ENCODE assay signal across 8 mouse cellular contexts in genomic region chr12:73046607-73047180, GRCm38 (mm10). TPM values are rescaled to one million over a fixed set of nuclear protein-coding genes. Genes with fewer than 3 reads are reported as not detected.
DNase-seq lines count a peak whose midpoint lies in the region; ATAC-seq and TF ChIP-seq lines count a peak whose summit lies in the region.

No protein-coding gene starts in this region.

- no peak overlapping the region for H3K27ac ChIP-seq in forebrain, embryonic 14.5 days (ENCODE audit: low read depth, low read length)
- H3K27ac ChIP-seq in limb, embryonic 11.5 days (replicated peaks; ENCODE audit: low read depth, low read length), result peak overlapping the region; percentile 84
- H3K27ac ChIP-seq in midbrain, embryonic 11.5 days (ENCODE audit: low read depth, low read length), result no peak overlapping the region
- H3K27ac ChIP-seq in stomach, embryonic 16.5 days (ENCODE audit: low read length), result no peak overlapping the region

- H3K27me3 ChIP-seq in E14TG2a.4 (ENCODE audit: insufficient read depth, low read length), result peaks cover 89% of the 10 kb centered on the region
- peaks cover 93% of the 10 kb centered on the region for H3K27me3 ChIP-seq in forebrain, embryonic 14.5 days (replicated peaks; ENCODE audit: control insufficient read depth, insufficient read depth, low read length)
- H3K27me3 ChIP-seq in limb, embryonic 11.5 days (ENCODE audit: control insufficient read depth, insufficient read depth, low read length), result peaks cover 43% of the 10 kb centered on the region
- peaks cover 94% of the 10 kb centered on the region for H3K27me3 ChIP-seq in midbrain, embryonic 11.5 days (ENCODE audit: control insufficient read depth, insufficient read depth, low read length)
- H3K27me3 ChIP-seq in stomach, embryonic 16.5 days (ENCODE audit: control insufficient read depth, insufficient read depth, low read length), result peaks cover 68% of the 10 kb centered on the region

- H3K4me2 ChIP-seq in forebrain, embryonic 14.5 days (ENCODE audit: low read length), result peak overlapping the region; percentile 49
- peak overlapping the region; percentile 82 for H3K4me2 ChIP-seq in limb, embryonic 11.5 days (ENCODE audit: low read depth, severe bottlenecking)
- peak overlapping the region; percentile 45 for H3K4me2 ChIP-seq in midbrain, embryonic 11.5 days
- peak overlapping the region; percentile 66 for H3K4me2 ChIP-seq in stomach, embryonic 16.5 days (ENCODE audit: low read depth, low read length)

- peak; percentile 90 for DNase-seq in adrenal gland, adult 2 months
- DNase-seq in forebrain, embryonic 14.5 days (ENCODE audit: low spot score), result peak; percentile 85
- peak; percentile 85 for DNase-seq in heart, postnatal 4 days
- DNase-seq in limb, embryonic 11.5 days (ENCODE audit: low spot score), result peak; percentile 91
- peak; percentile 97 for DNase-seq in midbrain, embryonic 11.5 days (ENCODE audit: low spot score, missing footprints)
- no peak for DNase-seq in c-Kit-positive CD71-positive TER-119-positive erythroid progenitor cells, embryonic 14.5 days (ENCODE audit: low spot score)

- WGBS in forebrain, embryonic 14.5 days, result under 1% methylated on average over 38 of the region's 38 CpGs
- WGBS in limb, embryonic 11.5 days, result under 1% methylated on average over 38 of the region's 38 CpGs
- WGBS in midbrain, embryonic 11.5 days, result under 1% methylated on average over 38 of the region's 38 CpGs
- under 1% methylated on average over 38 of the region's 38 CpGs for WGBS in stomach, embryonic 16.5 days

- H3K9ac ChIP-seq in forebrain, embryonic 14.5 days (ENCODE audit: low read length), result no peak overlapping the region
- H3K9ac ChIP-seq in limb, embryonic 11.5 days (ENCODE audit: low read length), result peak overlapping the region; percentile 89
- no peak overlapping the region for H3K9ac ChIP-seq in midbrain, embryonic 11.5 days (ENCODE audit: low read length)
- no peak overlapping the region for H3K9ac ChIP-seq in stomach, embryonic 16.5 days (ENCODE audit: low read length)

- no peak for TF ChIP-seq CTCF in E14TG2a.4 (conservative IDR thresholded peaks at IDR 0.05; ENCODE audit: low read length)

- H3K9me3 ChIP-seq in E14TG2a.4 (ENCODE audit: low read length), result no peaks in the 10 kb centered on the region
- no peaks in the 10 kb centered on the region for H3K9me3 ChIP-seq in forebrain, embryonic 14.5 days (replicated peaks; ENCODE audit: control insufficient read depth, low read length)
- H3K9me3 ChIP-seq in limb, embryonic 11.5 days (ENCODE audit: control insufficient read depth, low read length), result no peaks in the 10 kb centered on the region
- H3K9me3 ChIP-seq in midbrain, embryonic 11.5 days (ENCODE audit: control insufficient read depth, low read length), result no peaks in the 10 kb centered on the region
- no peaks in the 10 kb centered on the region for H3K9me3 ChIP-seq in stomach, embryonic 16.5 days (replicated peaks; ENCODE audit: control insufficient read depth, low read length)

- H3K4me3 ChIP-seq in E14TG2a.4 (replicated peaks; ENCODE audit: low read length), result peak overlapping the region; percentile 81
- peak overlapping the region; percentile 13 for H3K4me3 ChIP-seq in forebrain, embryonic 14.5 days (ENCODE audit: low read depth, low read length)
- peak overlapping the region; percentile 75 for H3K4me3 ChIP-seq in limb, embryonic 11.5 days (ENCODE audit: low read depth, low read length)
- peak overlapping the region; percentile 30 for H3K4me3 ChIP-seq in midbrain, embryonic 11.5 days (ENCODE audit: low read depth, low read length)
- H3K4me3 ChIP-seq in stomach, embryonic 16.5 days (replicated peaks; ENCODE audit: low read length), result peak overlapping the region; percentile 37

- peak; percentile 86 for ATAC-seq in forebrain, embryonic 14.5 days
- peak; percentile 86 for ATAC-seq in limb, embryonic 11.5 days (ENCODE audit: insufficient number of reproducible peaks, low FRiP score, low TSS enrichment, low read depth)
- ATAC-seq in midbrain, embryonic 11.5 days (ENCODE audit: low FRiP score), result peak; percentile 86
- peak; percentile 77 for ATAC-seq in stomach, embryonic 16.5 days (ENCODE audit: insufficient read depth, low FRiP score)

- peaks cover 12% of the 10 kb centered on the region for H3K36me3 ChIP-seq in E14TG2a.4 (ENCODE audit: insufficient read depth, low read length)
- no peaks in the 10 kb centered on the region for H3K36me3 ChIP-seq in forebrain, embryonic 14.5 days (ENCODE audit: control insufficient read depth, insufficient read depth, low read length)
- H3K36me3 ChIP-seq in limb, embryonic 11.5 days (ENCODE audit: control insufficient read depth, insufficient read depth, low read length), result no peaks in the 10 kb centered on the region
- no peaks in the 10 kb centered on the region for H3K36me3 ChIP-seq in midbrain, embryonic 11.5 days (ENCODE audit: control insufficient read depth, insufficient read depth, low read length)
- no peaks in the 10 kb centered on the region for H3K36me3 ChIP-seq in stomach, embryonic 16.5 days (ENCODE audit: control insufficient read depth, insufficient read depth, low read length)

- H3K4me1 ChIP-seq in E14TG2a.4 (replicated peaks; ENCODE audit: low read depth, low read length), result peaks cover 40% of the 10 kb centered on the region
- no peaks in the 10 kb centered on the region for H3K4me1 ChIP-seq in forebrain, embryonic 14.5 days (ENCODE audit: control insufficient read depth, insufficient read depth, low read length)
- H3K4me1 ChIP-seq in limb, embryonic 11.5 days (ENCODE audit: control insufficient read depth, insufficient read depth, low read length), result peaks cover 23% of the 10 kb centered on the region
- H3K4me1 ChIP-seq in midbrain, embryonic 11.5 days (ENCODE audit: control insufficient read depth, insufficient read depth, low read length), result peaks cover 8% of the 10 kb centered on the region; the same call in 1 of the 2 replicates
- peaks cover 22% of the 10 kb centered on the region for H3K4me1 ChIP-seq in stomach, embryonic 16.5 days (ENCODE audit: control insufficient read depth, insufficient read depth, low read length)

RNA-seq across cellular contexts. Expression of gene Six1, which starts 7.0 kb away (rescaled TPM):
- 1 to 10 TPM; 1.6 to 4.5 TPM for total RNA-seq in adrenal gland, adult 2 months (2021)
- polyA plus RNA-seq in adrenal gland, adult 2 months (2012; rRNA removed), result 0.93 and 2.0 TPM in 2 replicates
- 0.36 and 0.52 TPM in 2 replicates for polyA plus RNA-seq in forebrain, embryonic 14.5 days (2014; fragmentation: Nextera tagmentation; extraction: Ambion mirVana)
- under 1 TPM; 0.19 to 0.54 TPM for total RNA-seq in heart, postnatal 4 days (2021)
- polyA plus RNA-seq in limb, embryonic 11.5 days (2014; fragmentation: Nextera tagmentation; extraction: Ambion mirVana), result 58.5 and 66.4 TPM in 2 replicates
- polyA plus RNA-seq in midbrain, embryonic 11.5 days (2014; fragmentation: Nextera tagmentation; extraction: Ambion mirVana), result 10.4 and 12.1 TPM in 2 replicates
- polyA plus RNA-seq in stomach, embryonic 16.5 days (2015; fragmentation: Nextera tagmentation; extraction: Ambion mirVana), result 0.06 and 1.9 TPM in 2 replicates

Comparison
In these comparisons a context has a peak if more than half of its experiments do, and no peak if none do; other contexts are left out.
1. H3K4me3 ChIP-seq: peak in every context shown above with its lines; median percentile 81 in E14TG2a.4; 75 in limb, embryonic 11.5 days; 37 in stomach, embryonic 16.5 days; 30 in midbrain, embryonic 11.5 days; 13 in forebrain, embryonic 14.5 days.